Mouse (Mus musculus) ES-E14 (cell line): Measurements from ENCODE around the gene Eomes.
A peak's percentile ranks its signal among the peaks of the same experiment; 100 is the strongest.

Experiments used
- CHD2 ChIP-seq: IDR thresholded peaks from 2 replicates; pipeline ENCODE4 v1.6.1; 2014; ENCODE audit warnings: mild to moderate bottlenecking, low read depth, low read length, inconsistent platforms
- HCFC1 ChIP-seq: IDR thresholded peaks from 2 replicates; pipeline ENCODE4 v1.6.1; 2012; ENCODE audit warnings: low read length, inconsistent platforms, borderline replicate concordance; ENCODE audit not compliant: insufficient read depth
- MAFK ChIP-seq: IDR thresholded peaks from 2 replicates; pipeline ENCODE4 v1.6.1; 2014; ENCODE audit warnings: mild to moderate bottlenecking, low read depth, low read length, inconsistent platforms; ENCODE audit not compliant: insufficient read depth
- ZNF384 ChIP-seq: IDR thresholded peaks from 2 replicates; pipeline ENCODE4 v1.6.1; 2012; ENCODE audit warnings: low read depth, low read length, inconsistent platforms

DNA sequence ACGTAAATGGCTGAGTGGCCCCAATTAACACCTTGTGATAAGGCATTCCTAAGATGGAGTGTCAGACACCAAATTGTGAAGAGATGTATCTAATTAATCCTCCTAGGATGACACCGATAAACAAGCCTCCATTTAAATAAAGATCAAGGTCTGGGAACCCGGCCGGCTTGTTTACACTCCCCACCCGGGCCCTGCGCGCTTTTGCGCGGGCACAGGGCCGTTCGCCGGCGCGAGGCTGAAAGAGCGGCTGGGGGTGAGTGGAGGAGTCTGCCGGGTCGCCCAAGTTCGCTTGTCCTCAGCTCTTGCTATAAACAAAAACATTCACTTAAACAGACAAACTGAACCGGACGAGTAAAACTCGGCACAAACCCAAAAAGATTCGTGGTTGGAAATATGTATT lies 9.6 kb downstream of the Eomes start:
- TF ChIP-seq HCFC1 (no peak), CHD2 (no peak), MAFK (no peak), ZNF384 (0 out of 2 replicates have a peak, but pooled peaks have one; percentile 11)
